Mouse (Mus musculus) brain, embryonic 14.5 days (tissue): ENCODE measurements around the gene Palld.

Experiments used
- CTCF ChIP-seq: fragments of 200-500 bp; IDR thresholded peaks from 2 replicates; pipeline ENCODE4 v1.5.1; 2012; ENCODE audit warnings: inconsistent platforms, mild to moderate bottlenecking, moderate library complexity, borderline replicate concordance; ENCODE audit not compliant: insufficient read depth, insufficient read length; ENCODE audit errors: extremely low read depth
- POLR2A ChIP-seq: fragments of 200-500 bp; IDR thresholded peaks from 2 replicates; pipeline ENCODE4 v1.6.1; 2012; ENCODE audit warnings: mild to moderate bottlenecking, inconsistent platforms, borderline replicate concordance; ENCODE audit not compliant: poor library complexity, insufficient read depth, insufficient read length, severe bottlenecking; ENCODE audit errors: extremely low read depth

GRCm38 (mm10) chr8:61692866-61693265 is 209.6 kb downstream of the Palld start:
- TF ChIP-seq CTCF: no peak
- TF ChIP-seq POLR2A: no peak
